Mouse (Mus musculus): ENCODE results near the gene Dppa1. TPM values are rescaled to one million over a fixed set of nuclear protein-coding genes. Genes with fewer than 3 reads are reported as not detected.

Dppa1 gene
- total RNA-seq, 2 experiments from 2014 or later = not detected

DNA sequence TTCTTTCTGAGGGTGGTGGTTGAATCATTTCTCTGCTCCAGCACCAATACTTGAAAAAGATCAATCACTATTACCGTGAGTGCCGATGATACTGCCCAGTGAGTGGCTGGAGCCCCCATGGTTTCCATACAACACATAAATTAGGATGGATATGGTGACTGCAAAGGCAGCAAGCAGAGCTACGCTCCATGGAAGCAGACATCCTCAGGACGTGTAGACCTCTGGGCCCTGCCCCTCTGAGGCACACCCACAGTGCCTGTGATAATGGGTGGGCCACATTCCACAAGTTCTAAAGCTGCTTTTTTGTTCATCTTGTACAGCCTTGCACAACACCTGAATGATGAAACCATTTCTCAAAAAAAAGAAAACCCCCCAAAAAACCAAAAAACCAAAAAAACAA lies 68.0 kb downstream of the Dppa1 start:
- DNase-seq (ENCODE audit: extremely low spot score in 1 of 2, low spot score in 1 of 2) = no peak

Other genes with a start within 250 kb of the Dppa1 start
- under 1 TPM; 0.37 to 0.42 TPM for gene Itk, start 239.7 kb downstream of the Dppa1 start, total RNA-seq (2021)
- not detected for gene Fam71b, start 232.7 kb downstream of the Dppa1 start, total RNA-seq (2021)
- 10 to 100 TPM; 32.7 to 34.8 TPM for gene Med7, start 192.3 kb downstream of the Dppa1 start, total RNA-seq (2021)
- gene Havcr2, start 174.3 kb downstream of the Dppa1 start, total RNA-seq (2021) = 1 to 10 TPM; 2.3 to 2.7 TPM
- not detected for gene Gm12169, start 105.0 kb downstream of the Dppa1 start, total RNA-seq (2021)
- not detected for gene BC053393, start 57.7 kb downstream of the Dppa1 start, total RNA-seq (2021)
- gene Timd2, start 77.8 kb upstream of the Dppa1 start, total RNA-seq (2021) = not detected
- not detected for gene Havcr1, start 105.8 kb upstream of the Dppa1 start, total RNA-seq (2021)
- gene Timd4, start 181.5 kb upstream of the Dppa1 start, total RNA-seq (2021) = under 1 TPM in 1 of 2 experiments, not detected in 1; 0.12 TPM

Data from layer of hippocampus, postnatal 25 days (tissue).